ENCODE assay signal across 8 mouse cellular contexts in the genomic region with DNA sequence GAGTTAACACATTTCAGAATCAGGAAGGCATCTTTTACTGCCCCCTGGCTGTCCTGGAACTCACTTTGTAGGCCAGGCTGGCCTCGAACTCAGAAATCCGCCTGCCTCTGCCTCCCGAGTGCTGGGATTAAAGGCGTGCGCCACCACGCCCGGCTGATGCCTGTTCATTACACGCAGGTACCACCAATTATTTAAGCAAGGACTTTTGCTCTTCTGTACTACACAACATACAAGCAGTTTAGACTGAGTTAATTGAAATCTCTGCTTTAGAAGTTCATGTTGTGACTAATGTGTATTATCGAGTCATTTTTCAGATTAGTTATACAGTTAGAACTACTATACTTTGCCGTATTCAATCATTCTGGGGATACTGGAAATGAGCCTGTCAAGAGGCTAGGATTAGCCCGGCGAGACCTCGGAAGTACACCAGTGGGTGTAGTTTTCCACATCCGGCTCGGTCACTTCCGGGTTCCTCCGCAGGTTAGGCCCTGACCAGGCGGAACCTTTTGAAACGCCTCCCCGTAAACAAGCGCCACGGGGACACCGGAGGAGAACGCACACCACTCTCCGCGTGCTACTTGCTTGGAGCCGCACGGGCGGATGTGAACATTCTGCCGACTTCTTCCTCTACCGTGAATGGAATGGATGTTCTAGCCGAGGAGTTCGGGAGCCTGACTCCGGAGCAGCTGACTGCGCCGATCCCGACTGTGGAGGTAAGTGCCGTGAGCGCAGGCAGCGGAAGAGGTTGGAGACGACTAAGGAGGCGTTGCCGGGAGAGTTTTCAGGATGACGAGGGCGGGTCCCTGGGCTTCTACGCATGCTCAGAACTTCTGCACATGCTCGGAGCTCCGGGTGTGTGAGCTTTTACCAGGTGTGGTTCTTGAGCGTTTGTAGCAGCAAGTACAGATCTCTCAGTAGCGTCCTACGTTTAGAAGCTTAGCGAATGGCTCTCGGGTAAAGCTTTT. TPM values are rescaled to one million over a fixed set of nuclear protein-coding genes. Genes with fewer than 3 reads are reported as not detected.
A peak's percentile ranks its signal among the peaks of the same experiment; 100 is the strongest.
DNase-seq lines count a peak whose midpoint lies in the region; ATAC-seq lines count a peak whose summit lies in the region.

Gene Polr3b, plus strand, starts transcription at position 467 of the 965 bp plus-strand sequence.

- ATAC-seq in intestine, embryonic 14.5 days (replicated peaks; ENCODE audit: low FRiP score, low TSS enrichment, low read depth) = peak; percentile 97

- H3K27me3 ChIP-seq in intestine, embryonic 14.5 days (replicated peaks; ENCODE audit: control insufficient read depth, insufficient read depth, low read length) = no peaks in the 10 kb centered on the region

- H3K9me3 ChIP-seq in intestine, embryonic 14.5 days (ENCODE audit: control insufficient read depth, low read length) = no peaks in the 10 kb centered on the region

- peak within 1 kb of the TSS; percentile 84 for H3K4me2 ChIP-seq in intestine, embryonic 14.5 days (ENCODE audit: low read length)

- 7% methylated on average over 53 of the region's 53 CpGs for WGBS in intestine, embryonic 14.5 days

- H3K4me1 ChIP-seq in intestine, embryonic 14.5 days (replicated peaks; ENCODE audit: control insufficient read depth, insufficient read depth, low read length) = peaks cover 9% of the 10 kb centered on the region; the same call in 1 of the 2 replicates

- intact Hi-C loops in left cerebral cortex, postnatal 14 days (cut with DNase I) = loop anchor here (5.0 kb wide), 3 partner anchors 45 to 105 kb away; partner anchors contain the start of genes Ckap4 and Tcp11l2

- H3K27ac ChIP-seq in intestine, embryonic 14.5 days (ENCODE audit: low read depth) = peak within 1 kb of the TSS; percentile 95

- H3K36me3 ChIP-seq in intestine, embryonic 14.5 days (ENCODE audit: control insufficient read depth, insufficient read depth, low read length) = no peaks in the 10 kb centered on the region

- peak within 1 kb of the TSS; percentile 59 for H3K9ac ChIP-seq in intestine, embryonic 14.5 days (ENCODE audit: low read length)

- H3K4me3 ChIP-seq in intestine, embryonic 14.5 days (ENCODE audit: low read depth, low read length) = peak within 1 kb of the TSS; percentile 76

- DNase-seq in adrenal gland, adult 18-20 months (ENCODE audit: low spot score in 2 of 2) = peak; percentile 89 to 94
- peak; percentile 96 for DNase-seq in embryo, embryonic 11 days
- DNase-seq in gastrocnemius, postnatal 25 days = peak; percentile 89
- DNase-seq in intestine, embryonic 14.5 days (ENCODE audit: low spot score) = peak; percentile 96
- peak; percentile 95 for DNase-seq in left cerebral cortex, postnatal 14 days (ENCODE audit: low spot score in 2 of 2)
- DNase-seq in mesoderm, embryonic 11.5 days (ENCODE audit: low read depth, low spot score) = peak; percentile 93
- peak; percentile 92 to 96 for DNase-seq in right cerebral cortex, postnatal 36 days (ENCODE audit: low spot score in 2 of 2)
- peak; percentile 96 for DNase-seq in yolk sac, embryonic 10.5 days (ENCODE audit: low spot score)

RNA-seq across cellular contexts. Expression of gene Polr3b, which starts in this region (rescaled TPM):
- total RNA-seq in adrenal gland, adult 18-20 months (2021) = 10 to 100 TPM; 15.3 to 28.2 TPM
- total RNA-seq in gastrocnemius, postnatal 25 days (2021) = 10 to 100 TPM in 1 of 2 experiments, 1 to 10 TPM in 1; 8.1 to 11.3 TPM
- 14.6 and 16.0 TPM in 2 replicates for polyA plus RNA-seq in intestine, embryonic 14.5 days (2014; fragmentation: Nextera tagmentation; extraction: Ambion mirVana)
- 10 to 100 TPM; 15.0 to 15.8 TPM for total RNA-seq in left cerebral cortex, postnatal 14 days (2021)

Comparison
In these comparisons a context has a peak if more than half of its experiments do, and no peak if none do; other contexts are left out.
1. Peak in every context shown above with its lines: DNase-seq, ATAC-seq, H3K4me3 ChIP-seq and H3K27ac ChIP-seq.